Mouse (Mus musculus): ENCODE measurements around the gene Ttc9b. TPM values are rescaled to one million over a fixed set of nuclear protein-coding genes. Genes with fewer than 3 reads are reported as not detected.

Gene Ttc9b
- 75.0 and 84.4 TPM in 2 replicates for polyA plus RNA-seq (2015; fragmentation: Nextera tagmentation; extraction: Ambion mirVana)

GRCm38 (mm10) chr7:27653681-27654437 lies at the start of gene Ttc9b:
Gene Ttc9b (plus strand): TSS chr7:27653915.
- Histone ChIP-seq H3K4me3 (ENCODE audit: low read depth, low read length) (peak within 1 kb of the TSS; percentile 75), H3K9me3 (replicated peaks; ENCODE audit: control insufficient read depth, low read length, poor library complexity, severe bottlenecking) (no peaks in the 10 kb centered on the region), H3K9ac (ENCODE audit: low read depth, low read length) (peak within 1 kb of the TSS; percentile 89), H3K4me1 (ENCODE audit: control insufficient read depth, insufficient read depth, low read length) (peaks cover 26% of the 10 kb centered on the region), H3K4me2 (ENCODE audit: low read length) (peak within 1 kb of the TSS; percentile 64), H3K27ac (ENCODE audit: low read length) (peak within 1 kb of the TSS; percentile 95), H3K27me3 (ENCODE audit: control insufficient read depth, insufficient read depth, low read depth, low read length) (no peaks in the 10 kb centered on the region), H3K36me3 (ENCODE audit: control insufficient read depth, insufficient read depth, low read length) (peaks cover 8% of the 10 kb centered on the region)
- 1% methylated on average over 50 of the region's 62 CpGs for WGBS
- ATAC-seq, result peak; percentile 72

- ATAC-seq, result no peak
- no peaks in the 10 kb centered on the region for H3K36me3 ChIP-seq (ENCODE audit: control insufficient read depth, insufficient read depth, low read length)
- H3K4me3 ChIP-seq (ENCODE audit: low read depth, low read length), result no peak overlapping the region
- H3K27me3 ChIP-seq (ENCODE audit: control insufficient read depth, insufficient read depth, low read depth, low read length), result no peaks in the 10 kb centered on the region
- H3K9ac ChIP-seq (ENCODE audit: low read depth, low read length), result peak overlapping the region; percentile 8; the same call in 1 of the 2 replicates
- no peak overlapping the region for H3K4me2 ChIP-seq (ENCODE audit: low read length)
- peaks cover 4% of the 10 kb centered on the region; the same call in 1 of the 2 replicates for H3K4me1 ChIP-seq (ENCODE audit: control insufficient read depth, insufficient read depth, low read length)
- no peaks in the 10 kb centered on the region for H3K9me3 ChIP-seq (replicated peaks; ENCODE audit: control insufficient read depth, low read length, poor library complexity, severe bottlenecking)
- 52% methylated on average over 5 of the region's 5 CpGs for WGBS
- H3K27ac ChIP-seq (ENCODE audit: low read length), result no peak overlapping the region
These were observed 48.9 kb upstream of the Ttc9b start for GRCm38 (mm10) chr7:27604661-27605348.

- no peak overlapping the region for H3K4me2 ChIP-seq (ENCODE audit: low read length)
- no peak for ATAC-seq
- H3K4me3 ChIP-seq (ENCODE audit: low read depth, low read length), result no peak overlapping the region
- no peaks in the 10 kb centered on the region for H3K27me3 ChIP-seq (ENCODE audit: control insufficient read depth, insufficient read depth, low read depth, low read length)
- H3K9me3 ChIP-seq (replicated peaks; ENCODE audit: control insufficient read depth, low read length, poor library complexity, severe bottlenecking), result no peaks in the 10 kb centered on the region
- 0 out of 2 replicates have a peak overlapping the region, but pooled peaks have one; percentile 5 for H3K9ac ChIP-seq (ENCODE audit: low read depth, low read length)
- H3K27ac ChIP-seq (ENCODE audit: low read length), result no peak overlapping the region
- 74% methylated on average over 9 of the region's 9 CpGs for WGBS
- H3K4me1 ChIP-seq (ENCODE audit: control insufficient read depth, insufficient read depth, low read length), result peaks cover 4% of the 10 kb centered on the region; the same call in 1 of the 2 replicates
- H3K36me3 ChIP-seq (ENCODE audit: control insufficient read depth, insufficient read depth, low read length), result no peaks in the 10 kb centered on the region; the same call in 1 of the 2 replicates
These were observed 48.0 kb upstream of the Ttc9b start for GRCm38 (mm10) chr7:27605499-27606285.

- H3K4me1 ChIP-seq (ENCODE audit: control insufficient read depth, insufficient read depth, low read length), result peaks cover 4% of the 10 kb centered on the region; the same call in 1 of the 2 replicates
- ATAC-seq, result no peak
- no peak overlapping the region for H3K4me2 ChIP-seq (ENCODE audit: low read length)
- no peak overlapping the region for H3K9ac ChIP-seq (ENCODE audit: low read depth, low read length)
- no peak overlapping the region for H3K27ac ChIP-seq (ENCODE audit: low read length)
- H3K36me3 ChIP-seq (ENCODE audit: control insufficient read depth, insufficient read depth, low read length), result no peaks in the 10 kb centered on the region; the same call in 1 of the 2 replicates
- H3K27me3 ChIP-seq (ENCODE audit: control insufficient read depth, insufficient read depth, low read depth, low read length), result no peaks in the 10 kb centered on the region
- 75% methylated on average over 10 of the region's 10 CpGs for WGBS
- H3K9me3 ChIP-seq (replicated peaks; ENCODE audit: control insufficient read depth, low read length, poor library complexity, severe bottlenecking), result no peaks in the 10 kb centered on the region
- no peak overlapping the region for H3K4me3 ChIP-seq (ENCODE audit: low read depth, low read length)
These were observed 47.0 kb upstream of the Ttc9b start for GRCm38 (mm10) chr7:27606481-27607254.

- no peak overlapping the region for H3K9ac ChIP-seq (ENCODE audit: low read depth, low read length)
- no peak overlapping the region for H3K4me3 ChIP-seq (ENCODE audit: low read depth, low read length)
- H3K4me1 ChIP-seq (ENCODE audit: control insufficient read depth, insufficient read depth, low read length), result peaks cover 4% of the 10 kb centered on the region; the same call in 1 of the 2 replicates
- H3K4me2 ChIP-seq (ENCODE audit: low read length), result no peak overlapping the region
- peak; percentile 23; the same call in 1 of the 2 replicates for ATAC-seq
- 84% methylated on average over 5 of the region's 5 CpGs for WGBS
- H3K9me3 ChIP-seq (replicated peaks; ENCODE audit: control insufficient read depth, low read length, poor library complexity, severe bottlenecking), result no peaks in the 10 kb centered on the region
- H3K36me3 ChIP-seq (ENCODE audit: control insufficient read depth, insufficient read depth, low read length), result no peaks in the 10 kb centered on the region; the same call in 1 of the 2 replicates
- H3K27me3 ChIP-seq (ENCODE audit: control insufficient read depth, insufficient read depth, low read depth, low read length), result no peaks in the 10 kb centered on the region
- H3K27ac ChIP-seq (ENCODE audit: low read length), result no peak overlapping the region
These were observed 46.1 kb upstream of the Ttc9b start for GRCm38 (mm10) chr7:27607580-27607979.

GRCm38 (mm10) chr7:27608130-27608529 lies 45.6 kb upstream of the Ttc9b start:
- peaks cover 6% of the 10 kb centered on the region; the same call in 1 of the 2 replicates for H3K4me1 ChIP-seq (ENCODE audit: control insufficient read depth, insufficient read depth, low read length)
- ATAC-seq, result no peak

GRCm38 (mm10) chr7:27609285-27609684 lies 44.4 kb upstream of the Ttc9b start:
- no peak for ATAC-seq
- peaks cover 11% of the 10 kb centered on the region for H3K4me1 ChIP-seq (ENCODE audit: control insufficient read depth, insufficient read depth, low read length)
- WGBS, result 93% methylated on average over 4 of the region's 4 CpGs
- no peak overlapping the region for H3K27ac ChIP-seq (ENCODE audit: low read length)
- no peak overlapping the region for H3K9ac ChIP-seq (ENCODE audit: low read depth, low read length)
- H3K4me3 ChIP-seq (ENCODE audit: low read depth, low read length), result no peak overlapping the region
- H3K36me3 ChIP-seq (ENCODE audit: control insufficient read depth, insufficient read depth, low read length), result no peaks in the 10 kb centered on the region; the same call in 1 of the 2 replicates
- H3K4me2 ChIP-seq (ENCODE audit: low read length), result no peak overlapping the region
- H3K27me3 ChIP-seq (ENCODE audit: control insufficient read depth, insufficient read depth, low read depth, low read length), result no peaks in the 10 kb centered on the region
- H3K9me3 ChIP-seq (replicated peaks; ENCODE audit: control insufficient read depth, low read length, poor library complexity, severe bottlenecking), result no peaks in the 10 kb centered on the region

More at GRCm38 (mm10) chr7:27608130-27608529, 45.6 kb upstream of the Ttc9b start:
- no peak overlapping the region for H3K4me3 ChIP-seq (ENCODE audit: low read depth, low read length)
- 95% methylated on average over 3 of the region's 3 CpGs for WGBS
- H3K9me3 ChIP-seq (replicated peaks; ENCODE audit: control insufficient read depth, low read length, poor library complexity, severe bottlenecking), result no peaks in the 10 kb centered on the region
- H3K4me2 ChIP-seq (ENCODE audit: low read length), result no peak overlapping the region
- H3K27ac ChIP-seq (ENCODE audit: low read length), result no peak overlapping the region
- no peaks in the 10 kb centered on the region; the same call in 1 of the 2 replicates for H3K36me3 ChIP-seq (ENCODE audit: control insufficient read depth, insufficient read depth, low read length)
- no peaks in the 10 kb centered on the region for H3K27me3 ChIP-seq (ENCODE audit: control insufficient read depth, insufficient read depth, low read depth, low read length)
- no peak overlapping the region for H3K9ac ChIP-seq (ENCODE audit: low read depth, low read length)

GRCm38 (mm10) chr7:27609688-27610087 lies 44.0 kb upstream of the Ttc9b start:
- Histone ChIP-seq H3K27me3 (ENCODE audit: control insufficient read depth, insufficient read depth, low read depth, low read length) (no peaks in the 10 kb centered on the region), H3K4me3 (ENCODE audit: low read depth, low read length) (no peak overlapping the region), H3K9me3 (replicated peaks; ENCODE audit: control insufficient read depth, low read length, poor library complexity, severe bottlenecking) (no peaks in the 10 kb centered on the region), H3K4me2 (ENCODE audit: low read length) (no peak overlapping the region), H3K9ac (ENCODE audit: low read depth, low read length) (no peak overlapping the region), H3K36me3 (ENCODE audit: control insufficient read depth, insufficient read depth, low read length) (no peaks in the 10 kb centered on the region; the same call in 1 of the 2 replicates), H3K4me1 (ENCODE audit: control insufficient read depth, insufficient read depth, low read length) (peaks cover 15% of the 10 kb centered on the region), H3K27ac (ENCODE audit: low read length) (no peak overlapping the region)
- no peak for ATAC-seq
- 88% methylated on average over 2 of the region's 2 CpGs for WGBS
